Mouse (Mus musculus): ENCODE data around the gene Emsy.

GRCm38 (mm10) chr7:98608520-98608919 is 48.1 kb downstream of the Emsy start:
- TF ChIP-seq GATA1 (IDR thresholded peaks at IDR 0.05; ENCODE audit: borderline replicate concordance, low read length) (no peak), FLI1 (IDR thresholded peaks at IDR 0.05; ENCODE audit: low read length) (no peak)

Measured in megakaryocyte, embryonic 14.5 days (primary cell).